Mouse (Mus musculus) embryonic facial prominence, embryonic 14.5 days (tissue): Measurements from ENCODE around the gene Rab3il1. TPM values are rescaled to one million over a fixed set of nuclear protein-coding genes. Genes with fewer than 3 reads are reported as not detected.
"Not testable (repeated sequence)": the region's sequence is repeated elsewhere in the genome, so short reads cannot be mapped to it uniquely, and the experiment has no call there.

Source experiments
- ATAC-seq: fragments of 200-750 bp; cut with Nextera tagmentation; 2 replicates; pipeline ENCODE4 v1.8.0; 2017; ENCODE audit warnings: low read depth, moderate number of reproducible peaks, moderate TSS enrichment
- DNase-seq: peaks from one replicate; pipeline ENCODE4 v3.0.0-alpha.2; 2015; ENCODE audit warnings: low spot score
- H3K27ac ChIP-seq: fragments of 300-500 bp; sonication (generic); replicated peaks from 2 replicates; pipeline ENCODE4 v1.5.1; 2014; ENCODE audit warnings: low read depth, mild to moderate bottlenecking, low read length, moderate library complexity
- H3K27me3 ChIP-seq: fragments of 300-500 bp; sonication (generic); replicated peaks from 2 replicates; pipeline ENCODE4 v1.6.1; 2014; ENCODE audit warnings: low read length; ENCODE audit not compliant: control insufficient read depth, insufficient read depth
- H3K36me3 ChIP-seq: fragments of 300-500 bp; sonication (generic); 2 replicates; pipeline ENCODE4 v1.6.1; 2014; ENCODE audit warnings: low read length, mixed read lengths; ENCODE audit not compliant: control insufficient read depth, insufficient read depth
- H3K4me1 ChIP-seq: fragments of 300-500 bp; sonication (generic); 2 replicates; pipeline ENCODE4 v1.6.1; 2014; ENCODE audit warnings: antibody characterized with exemption, low read length; ENCODE audit not compliant: control insufficient read depth, insufficient read depth
- H3K4me2 ChIP-seq: fragments of 300-500 bp; sonication (generic); 2 replicates; pipeline ENCODE4 v1.6.1; 2014; ENCODE audit warnings: low read depth, mild to moderate bottlenecking, low read length, moderate library complexity, mixed read lengths
- H3K4me3 ChIP-seq: fragments of 300-500 bp; sonication (generic); 2 replicates; pipeline ENCODE4 v1.5.1; 2014; ENCODE audit warnings: low read depth, mild to moderate bottlenecking, low read length
- H3K9ac ChIP-seq: fragments of 300-500 bp; sonication (generic); 2 replicates; pipeline ENCODE4 v1.6.1; 2014; ENCODE audit warnings: low read depth, mild to moderate bottlenecking, low read length, moderate library complexity, mixed read lengths
- H3K9me3 ChIP-seq: fragments of 300-500 bp; sonication (generic); 2 replicates; pipeline ENCODE4 v1.6.1; 2016; ENCODE audit warnings: low read length; ENCODE audit not compliant: control insufficient read depth
- WGBS: fragments of 180-500 bp; shearing (Covaris S2); extraction: QIAGEN DNeasy Blood & Tissue Kit; methylation state at CpG from one replicate; pipeline ENCODE4 v1.1.7; 2014; 5-methylcytosine and 5-hydroxymethylcytosine counted together
- polyA plus RNA-seq: library from polyadenylated mRNA; unstranded; fragments of >200 nt; fragmentation: Nextera tagmentation; extraction: Ambion mirVana; gene quantifications from 2 replicates; pipeline ENCODE4 v1.2.1, GENCODE M21; 2014

The Rab3il1 gene
- polyA plus RNA-seq, 1 experiment from 2014 or later = 48.1 TPM

DNA sequence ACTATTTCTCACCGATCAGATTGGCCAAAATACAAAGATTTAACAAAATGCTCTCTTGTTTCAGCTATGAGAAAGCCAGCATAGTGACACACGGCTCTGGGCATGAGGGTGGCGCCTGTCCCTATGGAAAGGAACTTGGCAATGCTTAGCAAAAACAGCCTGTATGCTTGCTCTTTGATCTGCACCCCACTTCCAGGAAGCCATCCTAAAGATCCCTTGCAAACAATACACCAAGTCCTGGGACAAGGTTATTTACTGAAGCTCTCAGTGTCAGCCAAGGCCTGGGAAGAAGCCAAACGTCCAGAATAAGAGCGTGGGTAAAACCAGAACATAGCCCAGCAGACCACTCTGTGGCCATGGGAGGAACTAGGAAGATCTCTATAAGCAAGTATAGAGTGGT lies 40.7 kb upstream of the Rab3il1 start:
- no peaks in the 10 kb centered on the region for H3K36me3 ChIP-seq
- no peaks in the 10 kb centered on the region for H3K27me3 ChIP-seq
- WGBS = 76% methylated on average over 5 of the region's 5 CpGs
- no peak for DNase-seq
- no peak overlapping the region for H3K27ac ChIP-seq
- no peaks in the 10 kb centered on the region for H3K4me1 ChIP-seq
- no peak overlapping the region for H3K9ac ChIP-seq
- H3K4me3 ChIP-seq = no peak overlapping the region
- no peak overlapping the region for H3K4me2 ChIP-seq
- no peak for ATAC-seq
- no peaks in the 10 kb centered on the region for H3K9me3 ChIP-seq

GRCm38 (mm10) chr19:9964205-9964916 lies 37.1 kb upstream of the Rab3il1 start:
- H3K27ac ChIP-seq = no peak overlapping the region
- H3K9me3 ChIP-seq = no peaks in the 10 kb centered on the region
- H3K27me3 ChIP-seq = no peaks in the 10 kb centered on the region
- DNase-seq (no peak), ATAC-seq (no peak)
- H3K4me3 ChIP-seq = no peak overlapping the region
- H3K4me1 ChIP-seq = no peaks in the 10 kb centered on the region
- H3K36me3 ChIP-seq = no peaks in the 10 kb centered on the region
- 23% methylated on average over 7 of the region's 7 CpGs for WGBS
- H3K9ac ChIP-seq = no peak overlapping the region
- no peak overlapping the region for H3K4me2 ChIP-seq

DNA sequence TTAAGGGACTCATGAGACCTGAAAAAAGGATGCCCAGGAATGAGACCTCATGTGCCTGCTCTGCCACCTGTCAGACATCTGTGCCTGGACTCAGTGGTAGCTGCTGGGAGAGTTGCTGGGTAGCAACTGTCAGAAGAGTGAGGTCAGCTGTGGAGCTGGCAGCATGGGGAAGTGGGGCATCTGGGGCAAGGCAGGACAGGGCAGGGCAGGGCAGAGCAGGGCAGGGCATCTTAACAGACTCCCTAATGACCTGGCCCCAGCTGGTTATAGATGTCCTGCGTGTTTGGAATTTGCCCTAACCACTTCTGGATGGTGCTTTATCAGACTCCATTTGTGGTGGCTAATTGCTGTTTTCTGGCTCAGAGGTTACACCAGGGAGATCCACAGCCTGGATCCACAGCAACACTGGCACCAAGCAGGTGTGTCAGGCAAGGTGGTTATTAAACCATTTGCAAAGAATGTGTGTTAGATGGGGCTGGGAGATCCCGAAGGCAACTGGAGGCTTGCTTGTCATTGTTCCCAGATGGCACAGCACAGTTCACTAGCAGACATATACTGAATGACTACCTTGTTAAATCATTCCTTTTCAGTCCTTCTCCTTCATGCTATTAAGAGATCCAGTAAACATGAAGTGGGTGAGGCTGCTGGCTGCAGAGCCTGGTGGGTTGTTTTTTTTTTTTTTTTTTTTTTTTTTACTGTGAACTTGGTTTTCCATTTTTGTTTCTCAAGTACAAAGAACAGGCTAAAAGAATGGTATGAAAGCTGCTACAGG lies 35.2 kb upstream of the Rab3il1 start:
- no peak overlapping the region for H3K4me2 ChIP-seq
- DNase-seq (no peak), ATAC-seq (peak; percentile 50)
- no peaks in the 10 kb centered on the region for H3K36me3 ChIP-seq
- WGBS = 44% methylated on average over 2 of the region's 2 CpGs
- no peak overlapping the region for H3K27ac ChIP-seq
- H3K9me3 ChIP-seq = no peaks in the 10 kb centered on the region
- H3K27me3 ChIP-seq = no peaks in the 10 kb centered on the region
- H3K4me3 ChIP-seq = no peak overlapping the region
- H3K4me1 ChIP-seq = no peaks in the 10 kb centered on the region
- no peak overlapping the region for H3K9ac ChIP-seq

DNA sequence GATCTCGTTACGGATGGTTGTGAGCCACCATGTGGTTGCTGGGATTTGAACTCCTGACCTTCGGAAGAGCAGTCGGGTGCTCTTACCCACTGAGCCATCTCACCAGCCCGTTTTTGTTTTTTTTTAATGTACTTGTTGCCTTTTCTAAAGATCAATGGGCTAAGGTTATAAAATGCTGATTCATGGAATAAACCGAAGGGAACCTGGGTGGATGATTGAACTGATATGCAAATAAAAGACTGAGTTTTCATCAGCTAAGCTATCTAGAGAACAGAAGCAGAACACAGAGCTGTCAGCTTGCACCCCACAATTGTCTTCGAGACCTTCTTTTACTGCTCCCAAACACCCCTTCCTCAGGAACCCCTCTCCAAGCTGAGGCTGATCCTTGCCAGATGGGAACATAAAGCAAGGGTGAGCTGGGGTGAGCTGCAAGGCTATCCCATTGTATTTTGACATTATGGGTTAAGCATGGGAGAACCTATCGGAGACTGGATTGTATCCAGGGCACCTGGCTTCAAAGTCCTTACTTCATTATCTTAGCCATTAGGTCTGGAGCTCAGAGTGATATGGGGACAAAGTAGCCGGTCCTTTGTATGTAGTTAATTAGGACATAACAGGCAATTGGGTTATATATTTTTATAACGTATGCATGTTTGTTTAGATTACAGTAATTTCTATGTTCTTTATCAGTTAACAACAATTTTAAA lies 33.2 kb upstream of the Rab3il1 start:
- DNase-seq (no peak), ATAC-seq (no peak)
- Histone ChIP-seq H3K9ac (no peak overlapping the region), H3K36me3 (no peaks in the 10 kb centered on the region), H3K4me2 (no peak overlapping the region), H3K9me3 (no peaks in the 10 kb centered on the region), H3K4me1 (no peaks in the 10 kb centered on the region), H3K27me3 (no peaks in the 10 kb centered on the region), H3K4me3 (no peak overlapping the region), H3K27ac (no peak overlapping the region)
- WGBS = 85% methylated on average over 8 of the region's 10 CpGs

DNA sequence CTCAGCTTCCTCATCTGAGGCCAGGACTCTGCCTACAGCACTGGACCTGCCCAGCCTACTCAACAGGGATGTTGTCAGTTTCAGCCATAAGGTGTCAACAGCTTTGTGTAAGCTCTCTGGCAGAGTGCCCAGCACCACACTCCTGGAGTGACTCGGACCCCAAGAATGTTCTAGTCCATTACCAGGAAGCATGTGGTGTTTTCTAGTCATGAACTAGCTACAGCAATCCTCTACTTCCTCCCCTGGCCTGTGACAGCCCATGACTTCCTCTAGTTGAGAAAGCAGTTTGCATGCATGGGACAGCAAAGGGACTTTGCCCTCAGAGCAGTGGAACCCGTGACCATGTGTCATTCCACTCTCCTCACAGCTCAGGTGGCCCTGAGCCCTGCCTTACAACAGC lies 26.6 kb upstream of the Rab3il1 start:
- H3K27ac ChIP-seq, H3K9ac ChIP-seq, H3K9me3 ChIP-seq, H3K36me3 ChIP-seq, H3K27me3 ChIP-seq, DNase-seq, H3K4me2 ChIP-seq, H3K4me3 ChIP-seq: not testable (repeated sequence)
- WGBS = 75% methylated on average over 2 of the region's 2 CpGs
- H3K4me1 ChIP-seq = peaks cover 11% of the 10 kb centered on the region; the same call in 1 of the 2 replicates
- peak; percentile 17; the same call in 1 of the 2 replicates for ATAC-seq

DNA sequence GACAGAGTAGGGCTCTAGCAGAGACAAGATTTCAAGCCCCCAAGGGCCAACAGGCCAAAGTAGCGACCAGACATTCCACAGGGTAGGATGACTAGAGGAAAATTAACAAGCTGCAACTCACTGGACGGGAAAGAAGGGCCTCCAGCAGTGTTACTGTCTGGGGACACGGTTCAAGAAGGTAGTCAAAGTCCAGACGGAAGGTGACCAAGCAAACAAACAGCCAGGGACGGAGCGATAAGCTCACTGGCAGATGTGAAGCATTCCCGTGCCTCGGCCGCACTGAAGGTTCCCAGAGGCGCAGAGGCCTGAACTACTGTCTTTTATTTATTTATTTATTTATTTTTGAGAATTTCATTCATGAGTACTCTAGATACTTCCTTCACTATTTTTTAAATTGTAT lies 24.4 kb upstream of the Rab3il1 start:
- no peak for DNase-seq
- Histone ChIP-seq H3K9me3 (no peaks in the 10 kb centered on the region), H3K9ac (no peak overlapping the region), H3K27ac (no peak overlapping the region), H3K36me3 (no peaks in the 10 kb centered on the region), H3K4me1 (peaks cover 17% of the 10 kb centered on the region), H3K4me2 (no peak overlapping the region), H3K4me3 (no peak overlapping the region), H3K27me3 (no peaks in the 10 kb centered on the region)
- no peak for ATAC-seq
- 81% methylated on average over 10 of the region's 10 CpGs for WGBS

DNA sequence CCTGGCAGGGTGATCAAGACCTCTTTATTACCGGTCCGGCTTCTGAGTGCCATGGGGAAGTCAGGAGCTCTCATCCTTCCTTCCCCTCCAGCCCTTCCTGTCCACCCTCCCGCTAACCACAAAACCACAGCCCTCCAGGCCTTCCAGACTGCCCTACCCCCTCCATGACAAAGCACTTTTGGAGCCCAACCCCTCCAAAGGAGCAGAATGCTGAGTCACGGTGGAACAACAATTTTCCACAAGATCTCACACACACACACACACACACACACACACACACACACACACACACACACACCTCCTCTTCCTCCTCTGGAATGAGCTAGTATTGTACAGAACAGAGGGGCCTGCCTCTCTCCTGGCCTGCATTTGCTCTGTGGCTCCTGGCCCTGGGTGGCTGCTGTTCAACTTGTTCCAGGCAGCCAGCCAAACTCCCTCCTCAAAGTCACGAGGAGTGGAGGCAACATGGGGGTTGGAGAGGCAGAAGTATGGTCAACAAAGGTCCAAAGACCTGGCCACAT lies 23.0 kb upstream of the Rab3il1 start:
- Histone ChIP-seq H3K9me3 (no peaks in the 10 kb centered on the region), H3K9ac (no peak overlapping the region), H3K4me3 (no peak overlapping the region), H3K27me3 (no peaks in the 10 kb centered on the region), H3K4me1 (peaks cover 18% of the 10 kb centered on the region), H3K27ac (peak overlapping the region; percentile 11; the same call in 1 of the 2 replicates), H3K36me3 (no peaks in the 10 kb centered on the region), H3K4me2 (no peak overlapping the region)
- ATAC-seq = no peak
- peak; percentile 63 for DNase-seq
- 32% methylated on average over 5 of the region's 5 CpGs for WGBS

- peaks cover 24% of the 10 kb centered on the region for H3K4me1 ChIP-seq
- H3K36me3 ChIP-seq = peaks cover 4% of the 10 kb centered on the region
- H3K9me3 ChIP-seq = no peaks in the 10 kb centered on the region
- H3K4me3 ChIP-seq = no peak overlapping the region
- no peak overlapping the region for H3K4me2 ChIP-seq
- no peak for ATAC-seq
- H3K27me3 ChIP-seq = no peaks in the 10 kb centered on the region
- DNase-seq = no peak
- whole genome bisulfite sequencing = 88% methylated on average over 2 of the region's 2 CpGs
- no peak overlapping the region for H3K9ac ChIP-seq
- H3K27ac ChIP-seq = 0 out of 2 replicates have a peak overlapping the region, but pooled peaks have one; percentile 11
These were observed 22.3 kb upstream of the Rab3il1 start for GRCm38 (mm10) chr19:9979156-9979555.
